Mouse (Mus musculus) MEL (cell line): ENCODE results near the gene Grrp1. TPM values are rescaled to one million over a fixed set of nuclear protein-coding genes. Genes with fewer than 3 reads are reported as not detected.

Source experiments
- DNase-seq: peaks from one replicate; pipeline ENCODE4 v3.0.0; 2011; ENCODE audit warnings: low read depth, low spot score
- H3K27ac ChIP-seq: 2 replicates; pipeline ENCODE4 v1.5.1; 2012; ENCODE audit warnings: low read depth, mild to moderate bottlenecking, control low read depth, low read length, moderate library complexity; ENCODE audit not compliant: control insufficient read depth
- H3K27me3 ChIP-seq, 2 experiments: fragments of 150-350 bp in 1 of 2; sonication (generic) in 1 of 2; 2 replicates each; pipeline ENCODE4 v1.6.1; 2012; ENCODE audit warnings: low read length in 2 of 2, mild to moderate bottlenecking in 2 of 2, improper control_type of control experiment in 1 of 2, moderate library complexity in 1 of 2; ENCODE audit not compliant: insufficient read depth in 2 of 2, control insufficient read depth in 1 of 2
- H3K36me3 ChIP-seq, 2 experiments: 2 replicates each; pipeline ENCODE4 v1.6.1; 2012 to 2014; ENCODE audit warnings: low read length in 2 of 2, improper control_type of control experiment in 1 of 2, inconsistent platforms in 1 of 2, mild to moderate bottlenecking in 1 of 2; ENCODE audit not compliant: insufficient read depth in 2 of 2, control insufficient read depth in 1 of 2
- H3K4me1 ChIP-seq, 2 experiments: fragments of 150-350 bp in 1 of 2; sonication (generic) in 1 of 2; 2 replicates each; pipeline ENCODE4 v1.6.1; 2012; ENCODE audit warnings: low read length in 2 of 2, improper control_type of control experiment in 1 of 2, mild to moderate bottlenecking in 1 of 2; ENCODE audit not compliant: insufficient read depth in 2 of 2, control insufficient read depth in 1 of 2
- H3K4me3 ChIP-seq, 2 experiments: fragments of 150-350 bp in 1 of 2; sonication (generic) in 1 of 2; 2 replicates each; pipeline ENCODE4 v1.5.1; 2012; ENCODE audit warnings: low read depth in 2 of 2, low read length in 2 of 2, mild to moderate bottlenecking in 2 of 2, moderate library complexity in 2 of 2, control low read depth in 1 of 2, improper control_type of control experiment in 1 of 2; ENCODE audit not compliant: control insufficient read depth in 1 of 2, insufficient read depth in 1 of 2
- H3K79me2 ChIP-seq: 2 replicates; pipeline ENCODE4 v1.6.1; 2012; ENCODE audit warnings: mild to moderate bottlenecking, low read length, moderate library complexity; ENCODE audit not compliant: control insufficient read depth, poor library complexity, insufficient read depth
- H3K9ac ChIP-seq: 2 replicates; pipeline ENCODE4 v1.6.1; 2012; ENCODE audit warnings: low read depth, mild to moderate bottlenecking, control low read depth, low read length, moderate library complexity; ENCODE audit not compliant: control insufficient read depth, poor library complexity, severe bottlenecking
- H3K9me3 ChIP-seq: fragments of 150-350 bp; sonication (generic); replicated peaks from 2 replicates; pipeline ENCODE4 v1.6.1; 2012; ENCODE audit warnings: mild to moderate bottlenecking, low read length, improper control_type of control experiment, moderate library complexity; ENCODE audit not compliant: insufficient read depth
- BHLHE40 ChIP-seq: IDR thresholded peaks from 2 replicates; pipeline ENCODE4 v1.6.1; 2012; ENCODE audit warnings: low read depth, mild to moderate bottlenecking, inconsistent platforms, low read length, improper control_type of control experiment, borderline replicate concordance
- CHD2 ChIP-seq: IDR thresholded peaks from 2 replicates; pipeline ENCODE4 v1.6.1; 2011; ENCODE audit warnings: low read length, improper control_type of control experiment
- CTCF ChIP-seq, 3 experiments: IDR thresholded peaks in 2 of 3; conservative IDR thresholded peaks in 1 of 3; 2 replicates each; pipeline ENCODE4 v1.5.1; 2011 to 2012; ENCODE audit warnings: low read length in 3 of 3, low read depth in 2 of 3, mild to moderate bottlenecking in 2 of 3, improper control_type of control experiment in 1 of 3, inconsistent platforms in 1 of 3, mixed read lengths in 1 of 3, moderate library complexity in 1 of 3; ENCODE audit not compliant: control insufficient read depth in 1 of 3, insufficient read depth in 1 of 3, poor library complexity in 1 of 3, severe bottlenecking in 1 of 3
- ELF1 ChIP-seq: IDR thresholded peaks from 2 replicates; pipeline ENCODE4 v1.6.1; 2014; ENCODE audit warnings: low read depth, mild to moderate bottlenecking, inconsistent platforms, low read length, improper control_type of control experiment, moderate library complexity
- ETS1 ChIP-seq: IDR thresholded peaks from 2 replicates; pipeline ENCODE4 v1.6.1; 2012; ENCODE audit warnings: low read depth, mild to moderate bottlenecking, inconsistent platforms, low read length, improper control_type of control experiment, moderate library complexity
- GATA1 ChIP-seq: IDR thresholded peaks from 2 replicates; pipeline ENCODE4 v1.6.1; 2011; ENCODE audit warnings: low read depth, low read length, improper control_type of control experiment
- HCFC1 ChIP-seq: IDR thresholded peaks from 2 replicates; pipeline ENCODE4 v1.6.1; 2012; ENCODE audit warnings: low read depth, mild to moderate bottlenecking, inconsistent platforms, low read length, improper control_type of control experiment, moderate library complexity
- KAT2A ChIP-seq: conservative IDR thresholded peaks from 2 replicates; pipeline ENCODE4 v1.6.1; 2012; ENCODE audit warnings: low read depth, low read length, improper control_type of control experiment, inconsistent platforms
- MAFK ChIP-seq: IDR thresholded peaks from 2 replicates; pipeline ENCODE4 v1.6.1; 2011; ENCODE audit warnings: low read depth, mild to moderate bottlenecking, low read length, improper control_type of control experiment, borderline replicate concordance
- MEF2A ChIP-seq: IDR thresholded peaks from 2 replicates; pipeline ENCODE4 v1.6.1; 2014; ENCODE audit warnings: low read depth, mild to moderate bottlenecking, inconsistent platforms, low read length, improper control_type of control experiment; ENCODE audit not compliant: poor library complexity, insufficient replicate concordance, severe bottlenecking; ENCODE audit errors: extremely low read depth
- MXI1 ChIP-seq: IDR thresholded peaks from 2 replicates; pipeline ENCODE4 v1.6.1; 2011; ENCODE audit warnings: mild to moderate bottlenecking, low read depth, low read length, improper control_type of control experiment
- POLR2A ChIP-seq, 2 experiments: IDR thresholded peaks; 2 replicates each; pipeline ENCODE4 v1.6.1; 2011 to 2012; ENCODE audit warnings: low read length in 2 of 2, mild to moderate bottlenecking in 2 of 2, control low read depth in 1 of 2, improper control_type of control experiment in 1 of 2, low read depth in 1 of 2, moderate library complexity in 1 of 2; ENCODE audit not compliant: control insufficient read depth in 1 of 2, insufficient read depth in 1 of 2, poor library complexity in 1 of 2
- POLR2AphosphoS2 ChIP-seq: IDR thresholded peaks from 2 replicates; pipeline ENCODE4 v1.6.1; 2011; ENCODE audit warnings: low read length, improper control_type of control experiment
- RCOR1 ChIP-seq: IDR thresholded peaks from 2 replicates; pipeline ENCODE4 v1.6.1; 2012; ENCODE audit warnings: low read depth, mild to moderate bottlenecking, inconsistent platforms, low read length, improper control_type of control experiment
- SMC3 ChIP-seq: IDR thresholded peaks from 2 replicates; pipeline ENCODE4 v1.6.1; 2011; ENCODE audit warnings: low read depth, low read length, improper control_type of control experiment
- TAL1 ChIP-seq: IDR thresholded peaks from 2 replicates; pipeline ENCODE4 v1.6.1; 2012; ENCODE audit warnings: mild to moderate bottlenecking, inconsistent platforms, low read length, moderate library complexity, mixed read lengths
- USF2 ChIP-seq, 2 experiments: IDR thresholded peaks; 2 replicates each; pipeline ENCODE4 v1.6.1; 2011 to 2012; ENCODE audit warnings: improper control_type of control experiment in 2 of 2, low read length in 2 of 2, borderline replicate concordance in 1 of 2, inconsistent platforms in 1 of 2, low read depth in 1 of 2, mild to moderate bottlenecking in 1 of 2; ENCODE audit not compliant: insufficient read depth in 1 of 2
- ZC3H11A ChIP-seq: IDR thresholded peaks from 2 replicates; pipeline ENCODE4 v1.6.1; 2012; ENCODE audit warnings: low read depth, mild to moderate bottlenecking, inconsistent platforms, low read length, improper control_type of control experiment
- ZMIZ1 ChIP-seq: IDR thresholded peaks from 2 replicates; pipeline ENCODE4 v1.6.1; 2012; ENCODE audit warnings: low read depth, mild to moderate bottlenecking, inconsistent platforms, low read length, improper control_type of control experiment, moderate library complexity
- ZNF384 ChIP-seq: IDR thresholded peaks from 2 replicates; pipeline ENCODE4 v1.6.1; 2012; ENCODE audit warnings: low read depth, mild to moderate bottlenecking, inconsistent platforms, low read length, improper control_type of control experiment
- polyA plus RNA-seq, 2 experiments: library from polyadenylated mRNA; stranded (reverse) in 1 of 2; unstranded in 1 of 2; fragments of >175 nt in 1 of 2; fragments of >200 nt in 1 of 2; gene quantifications; 2 replicates each; pipeline versions ENCODE4 v1.2.1 to v1.2.4; 2012; ENCODE audit warnings: low replicate concordance in 2 of 2, low read depth in 1 of 2; ENCODE audit not compliant: insufficient read length in 2 of 2, insufficient read depth in 1 of 2, missing spikeins in 1 of 2
- total RNA-seq: library from RNA; depleted of rRNA; stranded (reverse); fragments of 300-350 nt; gene quantifications from 2 replicates; pipeline ENCODE4 v1.2.3, GENCODE M21; 2012

Grrp1 gene
- total and polyA plus RNA-seq, 3 experiments = not detected

GRCm38 (mm10) chr4:134254835-134255234 lies 929 bp upstream of the Grrp1 start:
- no peak overlapping the region for H3K9ac ChIP-seq
- H3K27ac ChIP-seq = no peak overlapping the region
- no peaks in the 10 kb centered on the region for H3K36me3 ChIP-seq
- no peak for TF ChIP-seq CTCF (IDR thresholded peaks at IDR 0.05 in 2 of 3, conservative IDR thresholded peaks at IDR 0.05 in 1 of 3; ENCODE audit: control insufficient read depth in 1 of 3, insufficient read depth in 1 of 3, low read depth in 2 of 3, low read length in 3 of 3, poor library complexity in 1 of 3, severe bottlenecking in 1 of 3)
- TF ChIP-seq SMC3 = no peak
- TF ChIP-seq ELF1 = no peak
- no peak for TF ChIP-seq CHD2
- no peak for TF ChIP-seq ZNF384
- no peak for TF ChIP-seq KAT2A
- TF ChIP-seq ZC3H11A = no peak
- TF ChIP-seq MXI1 = no peak
- no peak for TF ChIP-seq MEF2A
- TF ChIP-seq HCFC1 = no peak
- no peaks in the 10 kb centered on the region for H3K27me3 ChIP-seq
- peaks cover 2 to 3% of the 10 kb centered on the region in 2 experiments; a peak in 1 of 4 replicates for H3K4me1 ChIP-seq
- no peaks in the 10 kb centered on the region for H3K9me3 ChIP-seq
- no peak overlapping the region for H3K4me3 ChIP-seq
- no peaks in the 10 kb centered on the region for H3K79me2 ChIP-seq
- no peak for DNase-seq

GRCm38 (mm10) chr4:134252911-134253721 lies 790 bp downstream of the Grrp1 start:
- Histone ChIP-seq H3K9me3 (no peaks in the 10 kb centered on the region), H3K27ac (no peak overlapping the region), H3K4me1 (peaks cover 2 to 3% of the 10 kb centered on the region in 2 experiments; a peak in 1 of 4 replicates), H3K9ac (no peak overlapping the region), H3K79me2 (no peaks in the 10 kb centered on the region), H3K27me3 (no peaks in the 10 kb centered on the region), H3K36me3 (no peaks in the 10 kb centered on the region), H3K4me3 (no peak overlapping the region)
- TF ChIP-seq ZMIZ1 = no peak
- no peak for TF ChIP-seq SMC3
- no peak for TF ChIP-seq GATA1
- TF ChIP-seq USF2 (IDR thresholded peaks at IDR 0.05; ENCODE audit: borderline replicate concordance in 1 of 2, insufficient read depth in 1 of 2, low read depth in 1 of 2, low read length in 2 of 2) = no peak
- no peak for TF ChIP-seq MAFK
- TF ChIP-seq TAL1 = no peak
- TF ChIP-seq RCOR1 = no peak
- TF ChIP-seq POLR2A (IDR thresholded peaks at IDR 0.05; ENCODE audit: control insufficient read depth in 1 of 2, insufficient read depth in 1 of 2, low read depth in 1 of 2, low read length in 2 of 2, poor library complexity in 1 of 2) = no peak
- TF ChIP-seq ETS1 = no peak
- no peak for TF ChIP-seq POLR2AphosphoS2
- no peak for TF ChIP-seq BHLHE40
- DNase-seq = no peak
